Mouse (Mus musculus) lung, postnatal 0 days (tissue): Measurements from ENCODE around the gene Ccdc47. TPM values are rescaled to one million over a fixed set of nuclear protein-coding genes. Genes with fewer than 3 reads are reported as not detected.

ENCODE experiments used
- ATAC-seq: fragments of 200-750 bp; cut with Nextera tagmentation; 2 replicates; pipeline ENCODE4 v1.8.0; 2017; ENCODE audit warnings: moderate library complexity
- DNase-seq: peaks from one replicate; pipeline ENCODE4 v3.0.0-alpha.2; 2016; ENCODE audit warnings: low spot score
- H3K27ac ChIP-seq: fragments of 300-500 bp; sonication (generic); 2 replicates; pipeline ENCODE4 v1.5.1; 2014; ENCODE audit warnings: antibody characterized with exemption, mild to moderate bottlenecking, low read length, mixed read lengths
- H3K27me3 ChIP-seq: fragments of 300-500 bp; sonication (generic); replicated peaks from 2 replicates; pipeline ENCODE4 v1.6.1; 2014; ENCODE audit warnings: low read length, mixed read lengths; ENCODE audit not compliant: insufficient read depth
- H3K36me3 ChIP-seq: fragments of 300-500 bp; sonication (generic); 2 replicates; pipeline ENCODE4 v1.6.1; 2014; ENCODE audit warnings: low read length, mixed read lengths; ENCODE audit not compliant: insufficient read depth
- H3K4me1 ChIP-seq: fragments of 300-500 bp; sonication (generic); 2 replicates; pipeline ENCODE4 v1.6.1; 2014; ENCODE audit warnings: antibody characterized with exemption, low read depth, low read length, mixed read lengths; ENCODE audit not compliant: insufficient read depth
- H3K4me2 ChIP-seq: fragments of 300-500 bp; sonication (generic); replicated peaks from 2 replicates; pipeline ENCODE4 v1.6.1; 2014; ENCODE audit warnings: low read depth, mild to moderate bottlenecking, low read length, moderate library complexity, mixed read lengths
- H3K4me3 ChIP-seq: fragments of 300-500 bp; sonication (generic); 2 replicates; pipeline ENCODE4 v1.5.1; 2014; ENCODE audit warnings: low read depth, low read length
- H3K9ac ChIP-seq: fragments of 300-500 bp; sonication (generic); replicated peaks from 2 replicates; pipeline ENCODE4 v1.6.1; 2014; ENCODE audit warnings: low read depth, mild to moderate bottlenecking
- H3K9me3 ChIP-seq: fragments of 300-500 bp; sonication (generic); 2 replicates; pipeline ENCODE4 v1.6.1; 2016; ENCODE audit warnings: low read length, mixed read lengths
- CTCF ChIP-seq: IDR thresholded peaks from 2 replicates; pipeline ENCODE4 v1.5.1; 2016; ENCODE audit warnings: antibody characterized with exemption, mild to moderate bottlenecking
- EP300 ChIP-seq: IDR thresholded peaks from 2 replicates; pipeline ENCODE4 v1.6.1; 2016; ENCODE audit warnings: antibody characterized with exemption, mild to moderate bottlenecking, control low read depth
- WGBS: fragments of 180-500 bp; shearing (Covaris S2); extraction: QIAGEN DNeasy Blood & Tissue Kit; methylation state at CpG from one replicate; pipeline ENCODE4 v1.1.7; 2014; 5-methylcytosine and 5-hydroxymethylcytosine counted together
- polyA plus RNA-seq: library from polyadenylated mRNA; unstranded; fragments of >200 nt; fragmentation: Nextera tagmentation; extraction: Ambion mirVana; gene quantifications from 2 replicates; pipeline ENCODE4 v1.2.1, GENCODE M21; 2015

Gene Ccdc47
- polyA plus RNA-seq, 1 experiment from 2014 or later, result 67.7 TPM

DNA sequence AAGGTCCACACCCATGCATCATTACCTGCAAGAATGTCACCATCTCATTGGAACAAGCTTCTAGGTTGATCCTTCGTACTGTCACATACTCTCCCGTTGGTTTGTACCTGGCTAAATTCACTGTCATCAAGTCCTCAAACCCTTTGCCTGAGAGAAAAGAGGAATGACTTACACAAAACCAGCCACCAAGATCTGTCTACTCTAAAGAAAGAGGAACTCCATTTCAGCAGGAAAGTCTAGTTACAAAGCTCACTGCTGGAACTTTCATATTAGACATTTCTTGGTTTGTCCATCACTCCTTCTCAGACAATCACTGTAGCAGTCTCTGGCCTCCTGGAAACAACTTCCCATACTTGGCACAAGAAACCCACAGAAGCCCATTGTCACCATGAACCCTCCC lies 42.9 kb downstream of the Ccdc47 start:
- Histone ChIP-seq H3K9ac (no peak overlapping the region), H3K9me3 (no peaks in the 10 kb centered on the region), H3K4me1 (no peaks in the 10 kb centered on the region), H3K4me3 (no peak overlapping the region), H3K36me3 (peaks cover 2% of the 10 kb centered on the region; the same call in 1 of the 2 replicates), H3K27ac (no peak overlapping the region), H3K27me3 (no peaks in the 10 kb centered on the region), H3K4me2 (no peak overlapping the region)
- DNase-seq, result no peak
- TF ChIP-seq EP300 (no peak), CTCF (no peak)
- ATAC-seq, result no peak
- 92% methylated on average over 2 of the region's 2 CpGs for WGBS

DNA sequence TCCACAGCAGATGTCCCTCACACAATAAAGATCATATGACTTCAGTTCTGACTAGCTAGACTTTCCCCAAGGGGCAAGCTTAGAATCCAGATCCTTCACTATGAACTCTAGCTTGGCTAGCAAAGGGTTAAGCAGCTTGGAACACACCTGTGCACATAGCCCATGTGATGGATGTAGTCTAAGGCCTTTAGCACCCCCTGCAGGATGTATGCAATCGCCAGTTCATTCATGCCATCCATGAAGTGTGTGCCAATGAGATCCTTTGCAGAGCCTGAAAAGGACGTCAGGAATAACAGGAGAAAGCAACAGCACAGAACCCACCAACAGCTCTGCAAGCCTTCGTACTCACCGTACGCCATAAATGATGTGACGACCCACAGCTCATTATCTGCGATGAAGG lies 45.3 kb downstream of the Ccdc47 start:
- no peaks in the 10 kb centered on the region for H3K9me3 ChIP-seq
- no peaks in the 10 kb centered on the region for H3K4me1 ChIP-seq
- no peak overlapping the region for H3K4me3 ChIP-seq
- H3K36me3 ChIP-seq, result peaks cover 5% of the 10 kb centered on the region; the same call in 1 of the 2 replicates
- peak; percentile 82 for DNase-seq
- TF ChIP-seq CTCF (peak; percentile 77), EP300 (no peak)
- peak; percentile 74 for ATAC-seq
- 70% methylated on average over 7 of the region's 7 CpGs for WGBS
- H3K4me2 ChIP-seq, result no peak overlapping the region
- no peak overlapping the region for H3K9ac ChIP-seq
- no peaks in the 10 kb centered on the region for H3K27me3 ChIP-seq
- no peak overlapping the region for H3K27ac ChIP-seq

DNA sequence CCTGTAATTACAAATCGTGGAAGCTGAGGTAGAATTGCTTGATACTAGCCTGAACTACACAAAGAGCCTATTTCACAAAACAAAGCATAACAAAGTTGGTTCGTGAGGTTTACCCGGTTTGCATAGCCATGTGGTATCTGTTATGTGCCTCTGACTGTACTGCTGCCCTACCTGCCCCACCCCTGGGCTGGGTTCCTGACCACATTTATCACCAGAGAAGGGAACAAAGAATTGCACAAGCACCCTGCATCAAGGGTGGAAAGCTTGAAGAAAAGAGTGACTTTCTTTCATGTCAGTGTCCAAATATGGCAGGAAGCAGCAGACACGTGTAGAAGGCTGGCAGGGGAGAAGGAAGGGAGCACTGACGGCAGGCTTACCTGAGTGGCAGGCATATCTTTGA lies 48.7 kb downstream of the Ccdc47 start:
- peaks cover 5% of the 10 kb centered on the region; the same call in 1 of the 2 replicates for H3K36me3 ChIP-seq

DNA sequence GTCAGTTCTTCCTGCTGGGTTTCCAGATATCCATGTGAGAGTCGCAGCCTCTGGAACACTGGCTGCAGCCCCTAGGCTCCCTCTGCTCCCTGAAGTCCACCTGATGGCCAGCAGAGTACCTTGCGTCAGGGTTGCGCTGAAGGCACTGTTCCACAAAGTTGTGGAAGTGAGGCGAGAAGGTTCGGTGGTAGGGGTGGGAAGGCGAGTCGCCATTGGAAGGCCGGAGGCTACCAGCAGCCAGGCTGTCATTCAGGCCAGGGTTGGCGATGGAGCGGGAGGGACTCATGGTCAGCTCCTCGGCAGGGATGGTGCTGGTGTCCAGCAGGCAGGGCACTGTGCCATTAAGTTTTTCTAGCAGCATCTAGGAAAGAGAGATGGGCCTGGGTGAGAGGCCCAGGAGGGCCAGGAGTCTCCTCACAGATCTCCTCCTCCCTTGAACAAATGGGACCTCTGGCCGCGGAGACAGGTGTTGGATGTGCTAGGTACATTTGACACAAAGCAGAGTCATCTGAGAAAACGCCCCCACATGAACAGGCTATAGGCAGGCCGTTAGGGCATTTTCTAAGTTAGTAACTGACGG lies 51.5 kb downstream of the Ccdc47 start:
- Histone ChIP-seq H3K4me3 (no peak overlapping the region), H3K4me2 (no peak overlapping the region), H3K9me3 (no peaks in the 10 kb centered on the region), H3K27me3 (no peaks in the 10 kb centered on the region), H3K27ac (peak overlapping the region; percentile 66; the same call in 1 of the 2 replicates), H3K9ac (no peak overlapping the region), H3K36me3 (peaks cover 5% of the 10 kb centered on the region; the same call in 1 of the 2 replicates), H3K4me1 (peaks cover 11% of the 10 kb centered on the region; the same call in 1 of the 2 replicates)
- WGBS, result 87% methylated on average over 16 of the region's 16 CpGs
- ATAC-seq (no peak), DNase-seq (no peak)
- TF ChIP-seq CTCF (no peak), EP300 (no peak)

More for the DNA sequence above, 48.7 kb downstream of the Ccdc47 start:
- ATAC-seq, result no peak
- 70% methylated on average over 5 of the region's 5 CpGs for WGBS
- Histone ChIP-seq H3K4me1 (peaks cover 3% of the 10 kb centered on the region; the same call in 1 of the 2 replicates), H3K9me3 (no peaks in the 10 kb centered on the region), H3K4me2 (no peak overlapping the region), H3K4me3 (no peak overlapping the region), H3K9ac (no peak overlapping the region), H3K27ac (no peak overlapping the region), H3K27me3 (no peaks in the 10 kb centered on the region)
- TF ChIP-seq EP300, result no peak
- TF ChIP-seq CTCF, result no peak
- DNase-seq, result no peak

DNA sequence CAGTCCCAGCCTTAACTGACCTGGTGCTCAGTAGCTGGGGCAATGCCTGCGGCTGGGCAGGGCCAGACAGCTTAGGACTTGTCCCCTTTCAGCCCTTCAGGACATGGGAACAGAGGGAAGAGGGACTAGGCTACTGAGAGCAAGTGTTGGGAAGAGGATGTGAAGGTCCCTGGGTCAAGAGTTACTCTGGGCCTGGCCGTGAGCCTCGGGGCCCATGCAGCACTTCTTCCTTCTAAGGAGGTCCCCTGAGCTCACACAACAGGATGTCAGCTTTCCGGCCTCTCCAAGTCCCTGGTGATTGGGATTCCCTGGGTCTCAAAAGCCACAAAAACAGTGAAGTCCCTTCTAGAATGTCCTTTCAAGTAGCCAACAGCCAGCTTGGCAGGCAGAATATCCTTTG lies 52.6 kb downstream of the Ccdc47 start:
- peaks cover 5% of the 10 kb centered on the region; the same call in 1 of the 2 replicates for H3K36me3 ChIP-seq
- 52% methylated on average over 4 of the region's 4 CpGs for WGBS
- H3K27me3 ChIP-seq, result no peaks in the 10 kb centered on the region
- peaks cover 13% of the 10 kb centered on the region for H3K4me1 ChIP-seq
- no peaks in the 10 kb centered on the region for H3K9me3 ChIP-seq
- H3K9ac ChIP-seq, result no peak overlapping the region
- peak; percentile 40 for DNase-seq
- H3K4me2 ChIP-seq, result no peak overlapping the region
- no peak for ATAC-seq
- peak overlapping the region; percentile 66 for H3K27ac ChIP-seq
- no peak overlapping the region for H3K4me3 ChIP-seq
- no peak for TF ChIP-seq CTCF
- no peak for TF ChIP-seq EP300

DNA sequence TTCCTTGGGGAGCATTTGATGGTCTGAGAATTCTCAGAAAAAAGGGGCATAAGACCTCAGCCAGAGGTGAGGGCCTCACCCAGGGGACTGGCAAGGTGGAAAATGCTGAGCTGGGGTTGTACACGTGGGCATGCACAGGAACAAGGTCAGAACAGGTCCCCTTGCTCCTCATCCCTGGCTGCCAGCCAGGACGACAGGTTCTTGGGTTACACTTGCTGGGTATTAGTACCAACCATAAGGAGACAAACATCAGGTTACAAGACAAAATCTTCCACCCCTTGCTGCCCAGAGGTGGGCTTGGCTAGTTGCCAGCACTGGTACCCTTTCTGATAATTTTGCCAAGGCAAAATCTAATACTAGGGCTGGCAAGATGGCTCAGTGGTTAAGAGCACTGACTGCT lies 53.9 kb downstream of the Ccdc47 start:
- ATAC-seq (no peak), DNase-seq (no peak)
- Histone ChIP-seq H3K4me2 (no peak overlapping the region), H3K36me3 (peaks cover under 1% of the 10 kb centered on the region; the same call in 1 of the 2 replicates), H3K9me3 (no peaks in the 10 kb centered on the region), H3K27me3 (no peaks in the 10 kb centered on the region), H3K27ac (no peak overlapping the region), H3K9ac (no peak overlapping the region), H3K4me1 (peaks cover 19% of the 10 kb centered on the region), H3K4me3 (no peak overlapping the region)
- TF ChIP-seq CTCF, result no peak
- no peak for TF ChIP-seq EP300
- 83% methylated on average over 2 of the region's 2 CpGs for WGBS
